Mouse (Mus musculus): ENCODE measurements at regions not wholly inside any gene's neighbourhood (a gene's known extent, or its start where the extent isn't known, plus 50 kb on each side); places are given as distances from the start of the nearest gene placed in this dataset.

- no peaks in the 10 kb centered on the region for H3K27me3 ChIP-seq
- no peaks in the 10 kb centered on the region for H3K36me3 ChIP-seq
- H3K9me3 ChIP-seq: no peaks in the 10 kb centered on the region
- H3K4me1 ChIP-seq: no peaks in the 10 kb centered on the region
- H3K4me3 ChIP-seq: no peak overlapping the region
- H3K27ac ChIP-seq: no peak overlapping the region
- H3K9ac ChIP-seq: no peak overlapping the region
- ATAC-seq (ENCODE audit: insufficient number of reproducible peaks, insufficient read depth, low FRiP score, low TSS enrichment): no peak
- WGBS: 66% methylated on average over 5 of the region's 5 CpGs
- H3K4me2 ChIP-seq (replicated peaks): no peak overlapping the region
These were observed 350.6 kb downstream of the Ccser2 start for GRCm38 (mm10) chr14:36617987-36618386.

- no peak for ATAC-seq (ENCODE audit: insufficient number of reproducible peaks, insufficient read depth, low FRiP score, low TSS enrichment)
- H3K4me1 ChIP-seq: no peaks in the 10 kb centered on the region
- no peaks in the 10 kb centered on the region for H3K36me3 ChIP-seq
- no peak overlapping the region for H3K9ac ChIP-seq
- H3K9me3 ChIP-seq: no peaks in the 10 kb centered on the region
- no peak overlapping the region for H3K27ac ChIP-seq
- 82% methylated on average over 3 of the region's 3 CpGs for WGBS
- no peaks in the 10 kb centered on the region for H3K27me3 ChIP-seq
- H3K4me3 ChIP-seq: no peak overlapping the region
- no peak overlapping the region for H3K4me2 ChIP-seq (replicated peaks)
These were observed 353.7 kb downstream of the Ccser2 start for GRCm38 (mm10) chr14:36614926-36615325.

- H3K27ac ChIP-seq: no peak overlapping the region
- no peaks in the 10 kb centered on the region for H3K4me1 ChIP-seq
- WGBS: 86% methylated on average over 3 of the region's 3 CpGs
- H3K4me3 ChIP-seq: no peak overlapping the region
- H3K9me3 ChIP-seq: no peaks in the 10 kb centered on the region
- no peaks in the 10 kb centered on the region for H3K27me3 ChIP-seq
- no peak overlapping the region for H3K4me2 ChIP-seq (replicated peaks)
- no peak overlapping the region for H3K9ac ChIP-seq
- no peak for ATAC-seq (ENCODE audit: insufficient number of reproducible peaks, insufficient read depth, low FRiP score, low TSS enrichment)
- no peaks in the 10 kb centered on the region for H3K36me3 ChIP-seq
These were observed 355.7 kb downstream of the Ccser2 start for GRCm38 (mm10) chr14:36612860-36613259.

GRCm38 (mm10) chr14:36584065-36584635, 384.4 kb downstream of the Ccser2 start:
- ATAC-seq (ENCODE audit: insufficient number of reproducible peaks, insufficient read depth, low FRiP score, low TSS enrichment): no peak
- no peaks in the 10 kb centered on the region for H3K36me3 ChIP-seq
- no peak overlapping the region for H3K4me2 ChIP-seq (replicated peaks)
- no peak overlapping the region for H3K9ac ChIP-seq
- H3K4me3 ChIP-seq: no peak overlapping the region
- H3K4me1 ChIP-seq: no peaks in the 10 kb centered on the region
- no peaks in the 10 kb centered on the region for H3K9me3 ChIP-seq
- no peaks in the 10 kb centered on the region for H3K27me3 ChIP-seq
- H3K27ac ChIP-seq: no peak overlapping the region
- 42% methylated on average over 4 of the region's 4 CpGs for WGBS

GRCm38 (mm10) chr14:36583338-36584064, 385.1 kb downstream of the Ccser2 start:
- H3K36me3 ChIP-seq: no peaks in the 10 kb centered on the region
- H3K4me3 ChIP-seq: no peak overlapping the region
- no peak overlapping the region for H3K27ac ChIP-seq
- WGBS: 59% methylated on average over 3 of the region's 3 CpGs
- H3K9ac ChIP-seq: no peak overlapping the region
- H3K9me3 ChIP-seq: no peaks in the 10 kb centered on the region
- ATAC-seq (ENCODE audit: insufficient number of reproducible peaks, insufficient read depth, low FRiP score, low TSS enrichment): no peak
- H3K4me1 ChIP-seq: no peaks in the 10 kb centered on the region
- no peak overlapping the region for H3K4me2 ChIP-seq (replicated peaks)
- no peaks in the 10 kb centered on the region for H3K27me3 ChIP-seq

GRCm38 (mm10) chr14:36563229-36563865, 405.2 kb downstream of the Ccser2 start:
- no peak overlapping the region for H3K9ac ChIP-seq
- H3K4me2 ChIP-seq (replicated peaks): no peak overlapping the region
- H3K27ac ChIP-seq: no peak overlapping the region
- no peak overlapping the region for H3K4me3 ChIP-seq
- H3K36me3 ChIP-seq: no peaks in the 10 kb centered on the region
- 33% methylated on average over 3 of the region's 3 CpGs for WGBS
- no peaks in the 10 kb centered on the region for H3K4me1 ChIP-seq
- H3K9me3 ChIP-seq: no peaks in the 10 kb centered on the region
- no peak for ATAC-seq (ENCODE audit: insufficient number of reproducible peaks, insufficient read depth, low FRiP score, low TSS enrichment)
- no peaks in the 10 kb centered on the region for H3K27me3 ChIP-seq

- no peak overlapping the region for H3K27ac ChIP-seq
- H3K4me1 ChIP-seq: no peaks in the 10 kb centered on the region
- H3K4me2 ChIP-seq (replicated peaks): no peak overlapping the region
- WGBS: 60% methylated on average over 5 of the region's 5 CpGs
- H3K27me3 ChIP-seq: no peaks in the 10 kb centered on the region
- no peak for ATAC-seq (ENCODE audit: insufficient number of reproducible peaks, insufficient read depth, low FRiP score, low TSS enrichment)
- H3K4me3 ChIP-seq: no peak overlapping the region
- H3K9me3 ChIP-seq: no peaks in the 10 kb centered on the region
- H3K36me3 ChIP-seq: no peaks in the 10 kb centered on the region
- H3K9ac ChIP-seq: no peak overlapping the region
These were observed 431.2 kb downstream of the Ccser2 start for GRCm38 (mm10) chr14:36537402-36537801.

- Histone ChIP-seq H3K27ac (no peak overlapping the region), H3K4me2 (replicated peaks) (no peak overlapping the region), H3K9ac (no peak overlapping the region), H3K36me3 (no peaks in the 10 kb centered on the region), H3K27me3 (no peaks in the 10 kb centered on the region), H3K4me3 (no peak overlapping the region), H3K4me1 (no peaks in the 10 kb centered on the region), H3K9me3 (no peaks in the 10 kb centered on the region)
- WGBS: 66% methylated on average over 1 of the region's 1 CpGs
- ATAC-seq (ENCODE audit: insufficient number of reproducible peaks, insufficient read depth, low FRiP score, low TSS enrichment): no peak
These were observed 432.6 kb downstream of the 4930474N05Rik start for GRCm38 (mm10) chr14:36527310-36527709.

GRCm38 (mm10) chr14:36525591-36526037, 430.9 kb downstream of the 4930474N05Rik start:
- H3K4me3 ChIP-seq: no peak overlapping the region
- no peak overlapping the region for H3K9ac ChIP-seq
- H3K27me3 ChIP-seq: no peaks in the 10 kb centered on the region
- no peak for ATAC-seq (ENCODE audit: insufficient number of reproducible peaks, insufficient read depth, low FRiP score, low TSS enrichment)
- no peaks in the 10 kb centered on the region for H3K4me1 ChIP-seq
- H3K4me2 ChIP-seq (replicated peaks): no peak overlapping the region
- H3K27ac ChIP-seq: no peak overlapping the region
- no peaks in the 10 kb centered on the region for H3K9me3 ChIP-seq
- H3K36me3 ChIP-seq: no peaks in the 10 kb centered on the region

GRCm38 (mm10) chr14:36502076-36502994, 407.6 kb downstream of the 4930474N05Rik start:
- Histone ChIP-seq H3K4me1 (no peaks in the 10 kb centered on the region), H3K9ac (no peak overlapping the region), H3K4me3 (no peak overlapping the region), H3K27ac (no peak overlapping the region), H3K9me3 (no peaks in the 10 kb centered on the region), H3K4me2 (replicated peaks) (no peak overlapping the region), H3K27me3 (no peaks in the 10 kb centered on the region), H3K36me3 (no peaks in the 10 kb centered on the region)
- no peak for ATAC-seq (ENCODE audit: insufficient number of reproducible peaks, insufficient read depth, low FRiP score, low TSS enrichment)
- 66% methylated on average over 2 of the region's 2 CpGs for WGBS

- Histone ChIP-seq H3K36me3 (no peaks in the 10 kb centered on the region), H3K4me2 (replicated peaks) (no peak overlapping the region), H3K27me3 (no peaks in the 10 kb centered on the region), H3K4me1 (no peaks in the 10 kb centered on the region), H3K9me3 (no peaks in the 10 kb centered on the region), H3K4me3 (no peak overlapping the region), H3K9ac (no peak overlapping the region), H3K27ac (no peak overlapping the region)
- WGBS: 87% methylated on average over 2 of the region's 2 CpGs
- no peak for ATAC-seq (ENCODE audit: insufficient number of reproducible peaks, insufficient read depth, low FRiP score, low TSS enrichment)
These were observed 404.6 kb downstream of the 4930474N05Rik start for GRCm38 (mm10) chr14:36499323-36499722.

Measured in embryonic facial prominence, embryonic 12.5 days (tissue).